Mouse (Mus musculus): Measurements from ENCODE around the gene Ap1g2. TPM values are rescaled to one million over a fixed set of nuclear protein-coding genes. Genes with fewer than 3 reads are reported as not detected.

Gene Ap1g2
- polyA plus RNA-seq, 1 experiment from 2014 or later, result 18.4 TPM

Other genes starting within 250 kb of the Ap1g2 start
- gene Homez, start 235.6 kb downstream of the Ap1g2 start, polyA plus RNA-seq (2018), result 4.1 to 15.5 TPM (median 6.0 TPM) in 3 replicates
- gene Ppp1r3e, start 229.0 kb downstream of the Ap1g2 start, polyA plus RNA-seq (2018), result 9.4 to 27.5 TPM (median 11.3 TPM) in 3 replicates
- gene Bcl2l2, start 223.2 kb downstream of the Ap1g2 start, polyA plus RNA-seq (2018), result 13.5 to 20.1 TPM (median 14.7 TPM) in 3 replicates
- 0.28 to 3.5 TPM (median 1.1 TPM) in 3 replicates for gene Gm20521, start 223.2 kb downstream of the Ap1g2 start, polyA plus RNA-seq (2018)
- gene Pabpn1, start 214.1 kb downstream of the Ap1g2 start, polyA plus RNA-seq (2018), result 71.0 to 98.7 TPM (median 86.0 TPM) in 3 replicates
- 0.14 to 0.26 TPM in 2 of 3 replicates, not detected in the other for gene Slc22a17, start 193.5 kb downstream of the Ap1g2 start, polyA plus RNA-seq (2018)
- not detected in 3 replicates for gene Efs, start 180.5 kb downstream of the Ap1g2 start, polyA plus RNA-seq (2018)
- gene Il25, start 173.9 kb downstream of the Ap1g2 start, polyA plus RNA-seq (2018), result not detected in 3 replicates
- not detected in 3 replicates for gene Cmtm5, start 170.3 kb downstream of the Ap1g2 start, polyA plus RNA-seq (2018)
- not detected in 3 replicates for gene Myh6, start 139.7 kb downstream of the Ap1g2 start, polyA plus RNA-seq (2018)
- gene Gm17428, start 129.7 kb downstream of the Ap1g2 start, polyA plus RNA-seq (2018), result not detected in 3 replicates
- gene Myh7, start 112.0 kb downstream of the Ap1g2 start, polyA plus RNA-seq (2018), result not detected in 3 replicates
- 28.2 to 50.2 TPM (median 38.8 TPM) in 3 replicates for gene Ngdn, start 91.1 kb downstream of the Ap1g2 start, polyA plus RNA-seq (2018)
- 2.1 to 2.9 TPM (median 2.7 TPM) in 3 replicates for gene Zfhx2, start 14.3 kb downstream of the Ap1g2 start, polyA plus RNA-seq (2018)
- 6.1 to 8.7 TPM (median 8.1 TPM) in 3 replicates for gene Thtpa, start 11.8 kb downstream of the Ap1g2 start, polyA plus RNA-seq (2018)
- gene Jph4, start 10.3 kb upstream of the Ap1g2 start, polyA plus RNA-seq (2018), result 0.05 TPM in 1 of 3 replicates, not detected in the others
- gene Dhrs2, start 115.4 kb upstream of the Ap1g2 start, polyA plus RNA-seq (2018), result not detected in 3 replicates

Measured in macrophage (primary cell).